Mouse (Mus musculus): Measurements from ENCODE around the gene A630095N17Rik. TPM values are rescaled to one million over a fixed set of nuclear protein-coding genes. Genes with fewer than 3 reads are reported as not detected.
"Not testable (repeated sequence)": the region's sequence is repeated elsewhere in the genome, so short reads cannot be mapped to it uniquely, and the experiment has no call there.

Gene A630095N17Rik
- polyA plus RNA-seq, 1 experiment = not detected

GRCm38 (mm10) chr1:75236117-75237050 is 4.5 kb upstream of the A630095N17Rik start, which contains the start of gene Dnajb2:
TSS of gene Dnajb2 (plus strand) at chr1:75236406.
- TF ChIP-seq CTCF (IDR thresholded peaks at IDR 0.05; ENCODE audit: borderline replicate concordance, extremely low read depth, insufficient read depth, insufficient read length) (no peak), POLR2A (IDR thresholded peaks at IDR 0.05; ENCODE audit: borderline replicate concordance, extremely low read depth, insufficient read depth, insufficient read length, poor library complexity, severe bottlenecking) (peak; percentile 36; the same call in 1 of the 2 replicates)

GRCm38 (mm10) chr1:75234606-75235005 is 2.7 kb upstream of the A630095N17Rik start:
- peak; percentile 94 for DNase-seq (ENCODE audit: low read depth)
- TF ChIP-seq CTCF (IDR thresholded peaks at IDR 0.05; ENCODE audit: borderline replicate concordance, extremely low read depth, insufficient read depth, insufficient read length) (peak; percentile 75), POLR2A (IDR thresholded peaks at IDR 0.05; ENCODE audit: borderline replicate concordance, extremely low read depth, insufficient read depth, insufficient read length, poor library complexity, severe bottlenecking) (peak; percentile 15; the same call in 1 of the 2 replicates)

More at GRCm38 (mm10) chr1:75236117-75237050, 4.5 kb upstream of the A630095N17Rik start, which contains the start of gene Dnajb2:
- peak; percentile 84 for DNase-seq (ENCODE audit: low read depth)

- not testable (repeated sequence) for DNase-seq (ENCODE audit: low read depth)
These were observed 587 bp upstream of the A630095N17Rik start for GRCm38 (mm10) chr1:75232489-75232888.

GRCm38 (mm10) chr1:75231224-75231623 is 678 bp downstream of the A630095N17Rik start:
- TF ChIP-seq POLR2A (IDR thresholded peaks at IDR 0.05; ENCODE audit: borderline replicate concordance, extremely low read depth, insufficient read depth, insufficient read length, poor library complexity, severe bottlenecking) (no peak), CTCF (IDR thresholded peaks at IDR 0.05; ENCODE audit: borderline replicate concordance, extremely low read depth, insufficient read depth, insufficient read length) (no peak)

GRCm38 (mm10) chr1:75230335-75230994 is 1.4 kb downstream of the A630095N17Rik start:
- DNase-seq (ENCODE audit: low read depth) = no peak
- TF ChIP-seq CTCF (IDR thresholded peaks at IDR 0.05; ENCODE audit: borderline replicate concordance, extremely low read depth, insufficient read depth, insufficient read length) (no peak), POLR2A (IDR thresholded peaks at IDR 0.05; ENCODE audit: borderline replicate concordance, extremely low read depth, insufficient read depth, insufficient read length, poor library complexity, severe bottlenecking) (no peak)

More at GRCm38 (mm10) chr1:75231224-75231623, 678 bp downstream of the A630095N17Rik start:
- no peak for DNase-seq (ENCODE audit: low read depth)

GRCm38 (mm10) chr1:75229158-75229557 is 2.7 kb downstream of the A630095N17Rik start:
- no peak for DNase-seq (ENCODE audit: low read depth)
- no peak for TF ChIP-seq CTCF (IDR thresholded peaks at IDR 0.05; ENCODE audit: borderline replicate concordance, extremely low read depth, insufficient read depth, insufficient read length)
- no peak for TF ChIP-seq POLR2A (IDR thresholded peaks at IDR 0.05; ENCODE audit: borderline replicate concordance, extremely low read depth, insufficient read depth, insufficient read length, poor library complexity, severe bottlenecking)

- no peak for TF ChIP-seq CTCF (IDR thresholded peaks at IDR 0.05; ENCODE audit: borderline replicate concordance, extremely low read depth, insufficient read depth, insufficient read length)
- TF ChIP-seq POLR2A (IDR thresholded peaks at IDR 0.05; ENCODE audit: borderline replicate concordance, extremely low read depth, insufficient read depth, insufficient read length, poor library complexity, severe bottlenecking) = no peak
- DNase-seq (ENCODE audit: low read depth) = no peak
These were observed 4.2 kb downstream of the A630095N17Rik start for GRCm38 (mm10) chr1:75227653-75228052.

- TF ChIP-seq POLR2A (IDR thresholded peaks at IDR 0.05; ENCODE audit: borderline replicate concordance, extremely low read depth, insufficient read depth, insufficient read length, poor library complexity, severe bottlenecking) (no peak), CTCF (IDR thresholded peaks at IDR 0.05; ENCODE audit: borderline replicate concordance, extremely low read depth, insufficient read depth, insufficient read length) (no peak)
These were observed 5.8 kb downstream of the A630095N17Rik start for GRCm38 (mm10) chr1:75226138-75226537.

GRCm38 (mm10) chr1:75225473-75225872 is 6.4 kb downstream of the A630095N17Rik start:
- no peak for DNase-seq (ENCODE audit: low read depth)
- TF ChIP-seq POLR2A (IDR thresholded peaks at IDR 0.05; ENCODE audit: borderline replicate concordance, extremely low read depth, insufficient read depth, insufficient read length, poor library complexity, severe bottlenecking) (no peak), CTCF (IDR thresholded peaks at IDR 0.05; ENCODE audit: borderline replicate concordance, extremely low read depth, insufficient read depth, insufficient read length) (no peak)

More at GRCm38 (mm10) chr1:75226138-75226537, 5.8 kb downstream of the A630095N17Rik start:
- no peak for DNase-seq (ENCODE audit: low read depth)

- no peak for DNase-seq (ENCODE audit: low read depth)
- TF ChIP-seq POLR2A (IDR thresholded peaks at IDR 0.05; ENCODE audit: borderline replicate concordance, extremely low read depth, insufficient read depth, insufficient read length, poor library complexity, severe bottlenecking) (no peak), CTCF (IDR thresholded peaks at IDR 0.05; ENCODE audit: borderline replicate concordance, extremely low read depth, insufficient read depth, insufficient read length) (no peak)
These were observed 8.4 kb downstream of the A630095N17Rik start for GRCm38 (mm10) chr1:75223532-75223931.

GRCm38 (mm10) chr1:75222926-75223325 is 9.0 kb downstream of the A630095N17Rik start:
- TF ChIP-seq CTCF (IDR thresholded peaks at IDR 0.05; ENCODE audit: borderline replicate concordance, extremely low read depth, insufficient read depth, insufficient read length) (no peak), POLR2A (IDR thresholded peaks at IDR 0.05; ENCODE audit: borderline replicate concordance, extremely low read depth, insufficient read depth, insufficient read length, poor library complexity, severe bottlenecking) (no peak)
- no peak for DNase-seq (ENCODE audit: low read depth)
